Mouse (Mus musculus) midbrain, postnatal 0 days (tissue): ENCODE measurements around the gene Olfr412. TPM values are rescaled to one million over a fixed set of nuclear protein-coding genes. Genes with fewer than 3 reads are reported as not detected.

Source experiments
- ATAC-seq: fragments of 200-750 bp; cut with Nextera tagmentation; 2 replicates; pipeline ENCODE4 v1.8.0; 2017; ENCODE audit warnings: moderate number of reproducible peaks, mild to moderate bottlenecking, moderate TSS enrichment, moderate library complexity; ENCODE audit not compliant: low FRiP score
- DNase-seq: peaks from one replicate; pipeline ENCODE4 v3.0.0-alpha.2; 2015; ENCODE audit warnings: low spot score
- H3K27ac ChIP-seq: fragments of 300-500 bp; sonication (generic); 2 replicates; pipeline ENCODE4 v1.5.1; 2014; ENCODE audit warnings: low read depth, mild to moderate bottlenecking, low read length, mixed read lengths
- H3K27me3 ChIP-seq: fragments of 300-500 bp; sonication (generic); 2 replicates; pipeline ENCODE4 v1.6.1; 2014; ENCODE audit warnings: low read length, control low read depth, mixed read lengths; ENCODE audit not compliant: insufficient read depth
- H3K36me3 ChIP-seq: fragments of 300-500 bp; sonication (generic); 2 replicates; pipeline ENCODE4 v1.6.1; 2014; ENCODE audit warnings: low read length, control low read depth, mixed read lengths; ENCODE audit not compliant: insufficient read depth
- H3K4me1 ChIP-seq: fragments of 300-500 bp; sonication (generic); 2 replicates; pipeline ENCODE4 v1.6.1; 2014; ENCODE audit warnings: mild to moderate bottlenecking, control low read depth, antibody characterized with exemption, low read length, mixed read lengths; ENCODE audit not compliant: insufficient read depth
- H3K4me2 ChIP-seq: fragments of 300-500 bp; sonication (generic); 2 replicates; pipeline ENCODE4 v1.6.1; 2014; ENCODE audit warnings: low read depth, mild to moderate bottlenecking, low read length, mixed read lengths; ENCODE audit not compliant: poor library complexity, severe bottlenecking
- H3K4me3 ChIP-seq: fragments of 300-500 bp; sonication (generic); 2 replicates; pipeline ENCODE4 v1.5.1; 2014; ENCODE audit warnings: low read depth, mild to moderate bottlenecking, low read length, moderate library complexity
- H3K9ac ChIP-seq: fragments of 300-500 bp; sonication (generic); replicated peaks from 2 replicates; pipeline ENCODE4 v1.6.1; 2014; ENCODE audit warnings: mild to moderate bottlenecking, low read length, moderate library complexity, mixed read lengths; ENCODE audit not compliant: poor library complexity, severe bottlenecking
- H3K9me3 ChIP-seq: fragments of 300-500 bp; sonication (generic); 2 replicates; pipeline ENCODE4 v1.6.1; 2016; ENCODE audit warnings: low read length, control low read depth
- CTCF ChIP-seq: IDR thresholded peaks from 2 replicates; pipeline ENCODE4 v1.5.1; 2016; ENCODE audit warnings: antibody characterized with exemption, mild to moderate bottlenecking
- WGBS: fragments of 180-500 bp; shearing (Covaris S2); extraction: QIAGEN DNeasy Blood & Tissue Kit; methylation state at CpG from one replicate; pipeline ENCODE4 v1.1.7; 2014; 5-methylcytosine and 5-hydroxymethylcytosine counted together
- polyA plus RNA-seq: library from polyadenylated mRNA; unstranded; fragments of >200 nt; fragmentation: Nextera tagmentation; extraction: Ambion mirVana; gene quantifications from 2 replicates; pipeline ENCODE4 v1.2.1, GENCODE M21; 2015
- total RNA-seq: library from RNA; depleted of rRNA; stranded (reverse); fragments of >200 nt; gene quantifications from 2 replicates; pipeline ENCODE4 v1.2.3, GENCODE M21; 2014

Gene Olfr412
- total and polyA plus RNA-seq, 2 experiments from 2014 or later, result not detected

GRCm38 (mm10) chr11:74393489-74393888 lies 31.6 kb downstream of the Olfr412 start:
- Histone ChIP-seq H3K9ac (no peak overlapping the region), H3K27me3 (no peaks in the 10 kb centered on the region), H3K4me1 (no peaks in the 10 kb centered on the region), H3K36me3 (peaks cover 34% of the 10 kb centered on the region), H3K4me3 (no peak overlapping the region), H3K9me3 (no peaks in the 10 kb centered on the region), H3K4me2 (no peak overlapping the region), H3K27ac (no peak overlapping the region)
- DNase-seq (peak; percentile 55), ATAC-seq (no peak)
- TF ChIP-seq CTCF, result no peak
- WGBS, result 48% methylated on average over 5 of the region's 5 CpGs

- ATAC-seq (no peak), DNase-seq (no peak)
- Histone ChIP-seq H3K4me2 (no peak overlapping the region), H3K27ac (no peak overlapping the region), H3K27me3 (no peaks in the 10 kb centered on the region), H3K4me3 (no peak overlapping the region), H3K4me1 (no peaks in the 10 kb centered on the region), H3K36me3 (peaks cover 32% of the 10 kb centered on the region), H3K9me3 (no peaks in the 10 kb centered on the region), H3K9ac (no peak overlapping the region)
- WGBS, result 82% methylated on average over 18 of the region's 18 CpGs
- TF ChIP-seq CTCF, result no peak
Measured at GRCm38 (mm10) chr11:74395583-74395982, 33.7 kb downstream of the Olfr412 start.

DNA sequence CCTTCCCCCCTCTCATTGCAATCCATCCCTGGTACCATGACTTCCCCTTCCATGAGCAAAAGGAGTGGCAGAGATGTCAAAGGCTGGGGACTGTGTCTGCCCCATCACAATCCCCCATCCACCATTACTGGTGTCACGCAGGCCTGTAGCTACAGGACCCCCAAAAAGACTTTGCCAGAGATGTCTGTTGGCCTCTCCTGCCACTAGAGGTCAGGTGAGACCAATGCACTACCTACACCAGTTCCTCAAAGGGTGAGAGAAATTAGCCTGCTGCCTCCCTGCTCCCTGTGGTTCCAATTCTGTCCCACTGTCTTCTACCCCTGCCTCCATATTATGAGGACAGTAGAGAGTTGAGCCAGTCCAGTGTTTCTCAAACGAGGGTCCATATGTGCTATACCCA lies 40.3 kb downstream of the Olfr412 start:
- peak; percentile 42; the same call in 1 of the 2 replicates for ATAC-seq
- no peak overlapping the region for H3K4me3 ChIP-seq
- H3K27ac ChIP-seq, result no peak overlapping the region
- peaks cover 14% of the 10 kb centered on the region for H3K36me3 ChIP-seq
- H3K27me3 ChIP-seq, result no peaks in the 10 kb centered on the region
- WGBS, result 33% methylated on average over 2 of the region's 2 CpGs
- no peak overlapping the region for H3K4me2 ChIP-seq
- no peaks in the 10 kb centered on the region for H3K9me3 ChIP-seq
- H3K9ac ChIP-seq, result no peak overlapping the region
- DNase-seq, result peak; percentile 63
- TF ChIP-seq CTCF, result peak; percentile 80
- H3K4me1 ChIP-seq, result no peaks in the 10 kb centered on the region

GRCm38 (mm10) chr11:74404216-74404615 lies 42.3 kb downstream of the Olfr412 start:
- Histone ChIP-seq H3K27me3 (no peaks in the 10 kb centered on the region), H3K4me2 (no peak overlapping the region), H3K36me3 (peaks cover 8% of the 10 kb centered on the region), H3K27ac (no peak overlapping the region), H3K9ac (no peak overlapping the region), H3K4me3 (no peak overlapping the region), H3K4me1 (peaks cover 6% of the 10 kb centered on the region; the same call in 1 of the 2 replicates), H3K9me3 (no peaks in the 10 kb centered on the region)
- WGBS, result 77% methylated on average over 2 of the region's 2 CpGs
- no peak for ATAC-seq
- DNase-seq, result no peak
- TF ChIP-seq CTCF, result no peak

- Histone ChIP-seq H3K4me1 (peaks cover 6% of the 10 kb centered on the region; the same call in 1 of the 2 replicates), H3K9ac (no peak overlapping the region), H3K27ac (no peak overlapping the region), H3K9me3 (no peaks in the 10 kb centered on the region), H3K4me3 (no peak overlapping the region), H3K36me3 (peaks cover 11% of the 10 kb centered on the region), H3K4me2 (no peak overlapping the region), H3K27me3 (no peaks in the 10 kb centered on the region)
- WGBS, result 78% methylated on average over 7 of the region's 7 CpGs
- no peak for TF ChIP-seq CTCF
- no peak for ATAC-seq
- no peak for DNase-seq
Measured at GRCm38 (mm10) chr11:74405201-74405600, 43.3 kb downstream of the Olfr412 start.

- ATAC-seq, result peak; percentile 88
Measured at GRCm38 (mm10) chr11:74408587-74409446, 46.9 kb downstream of the Olfr412 start.

More at GRCm38 (mm10) chr11:74408587-74409446, 46.9 kb downstream of the Olfr412 start:
- DNase-seq, result peak; percentile 96
- no peak for TF ChIP-seq CTCF
- 62% methylated on average over 4 of the region's 4 CpGs for WGBS
- Histone ChIP-seq H3K4me2 (no peak overlapping the region), H3K27me3 (no peaks in the 10 kb centered on the region), H3K4me3 (no peak overlapping the region), H3K4me1 (peaks cover 6% of the 10 kb centered on the region; the same call in 1 of the 2 replicates), H3K9me3 (no peaks in the 10 kb centered on the region), H3K27ac (peak overlapping the region; percentile 13), H3K36me3 (peaks cover 9% of the 10 kb centered on the region), H3K9ac (no peak overlapping the region)
